Mouse (Mus musculus) bone marrow, adult 2 months (tissue): ENCODE results near the gene Copb1. TPM values are rescaled to one million over a fixed set of nuclear protein-coding genes. Genes with fewer than 3 reads are reported as not detected.

ENCODE experiments used
- H3K27ac ChIP-seq: fragments of 200-500 bp; 2 replicates; pipeline ENCODE4 v1.5.1; 2012; ENCODE audit warnings: low read depth, mild to moderate bottlenecking, control low read depth, inconsistent platforms, low read length; ENCODE audit not compliant: control insufficient read depth, poor library complexity, insufficient read depth
- H3K4me1 ChIP-seq: fragments of 200-500 bp; 2 replicates; pipeline ENCODE4 v1.6.1; 2011; ENCODE audit warnings: low read length; ENCODE audit not compliant: control insufficient read depth, insufficient read depth
- H3K4me3 ChIP-seq: fragments of 200-500 bp; replicated peaks from 2 replicates; pipeline ENCODE3; 2011; ENCODE audit warnings: mild to moderate bottlenecking, low read depth, low read length, control low read depth; ENCODE audit not compliant: control insufficient read depth
- CTCF ChIP-seq: fragments of 200-500 bp; IDR thresholded peaks from 2 replicates; pipeline ENCODE4 v1.5.1; 2011; ENCODE audit warnings: low read length, control low read depth; ENCODE audit not compliant: control insufficient read depth, insufficient read depth
- POLR2A ChIP-seq: fragments of 200-500 bp; IDR thresholded peaks from 2 replicates; pipeline ENCODE4 v1.6.1; 2011; ENCODE audit warnings: low read depth, mild to moderate bottlenecking, control low read depth, low read length, borderline replicate concordance; ENCODE audit not compliant: control insufficient read depth
- WGBS: fragments of 180-500 bp; shearing (Covaris S2); methylation state at CpG from one replicate; pipeline ENCODE4 v1.1.7; 2018; 5-methylcytosine and 5-hydroxymethylcytosine counted together
- polyA plus RNA-seq: library from polyadenylated mRNA; stranded (reverse); fragments of >200 nt; gene quantifications from 2 replicates; pipeline ENCODE4 v1.2.4, GENCODE M21; 2011; ENCODE audit warnings: low replicate concordance; ENCODE audit not compliant: missing spikeins, insufficient read depth, insufficient read length

Gene Copb1
- polyA plus RNA-seq, 1 experiment: 17.3 TPM

DNA sequence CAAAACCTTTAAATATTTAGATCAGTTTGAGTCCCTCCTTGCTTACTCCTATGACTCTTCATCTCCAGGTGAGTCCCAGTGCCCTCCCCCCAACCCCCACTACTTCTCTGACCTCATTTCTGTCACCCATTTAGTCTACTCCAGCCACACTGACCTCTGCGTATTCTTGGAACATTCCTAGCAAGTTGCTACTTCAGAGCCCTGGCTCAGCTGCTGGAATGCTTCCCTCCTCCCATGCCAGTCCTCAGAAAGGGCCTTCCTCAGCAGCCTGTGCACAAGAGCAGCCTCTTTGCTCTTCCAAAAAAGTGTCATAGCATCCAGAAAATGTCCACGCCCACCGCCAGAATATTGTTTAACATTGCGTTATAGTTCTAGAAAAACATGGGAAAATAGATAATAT lies 84.5 kb downstream of the Copb1 start:
- Histone ChIP-seq H3K4me1 (no peaks in the 10 kb centered on the region; the same call in 1 of the 2 replicates), H3K4me3 (no peak overlapping the region), H3K27ac (no peak overlapping the region)
- TF ChIP-seq CTCF: no peak
- no peak for TF ChIP-seq POLR2A
- 88% methylated on average over 4 of the region's 4 CpGs for WGBS

DNA sequence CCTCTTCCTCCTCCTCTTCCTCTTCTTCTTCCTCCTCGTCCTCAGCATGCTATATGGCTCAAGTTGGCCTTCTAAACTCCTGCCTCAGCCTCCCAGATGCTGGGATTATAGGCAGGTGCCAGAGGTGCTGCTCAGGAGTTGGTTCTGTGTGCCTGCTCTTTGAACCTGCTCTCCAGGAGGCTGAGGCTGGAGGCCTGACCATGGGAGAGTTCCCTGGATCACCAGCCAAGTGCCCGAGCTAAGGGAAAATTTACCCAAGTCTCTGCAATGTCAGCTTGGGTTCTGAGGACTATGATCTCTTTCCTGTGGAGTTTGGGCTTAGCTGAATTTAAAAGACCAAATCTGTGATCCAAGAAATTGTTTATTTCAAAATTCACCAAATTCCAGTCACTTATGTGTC lies 85.1 kb downstream of the Copb1 start:
- 45% methylated on average over 2 of the region's 2 CpGs for WGBS
- no peak for TF ChIP-seq POLR2A
- no peak for TF ChIP-seq CTCF
- Histone ChIP-seq H3K4me3 (no peak overlapping the region), H3K4me1 (no peaks in the 10 kb centered on the region; the same call in 1 of the 2 replicates), H3K27ac (no peak overlapping the region)

Other genes with a start within 250 kb of the Copb1 start
- gene Rras2, start 136.9 kb downstream of the Copb1 start, polyA plus RNA-seq: 2.7 and 11.5 TPM in 2 replicates
- 60.1 and 73.8 TPM in 2 replicates for gene Psma1, start 21.4 kb upstream of the Copb1 start, polyA plus RNA-seq
- 1.3 and 2.4 TPM in 2 replicates for gene Pde3b, start 160.6 kb upstream of the Copb1 start, polyA plus RNA-seq